Mouse (Mus musculus) kidney, adult 2 months (tissue): Measurements from ENCODE around the gene Ube2c.

ENCODE experiments used
- CTCF ChIP-seq: fragments of 200-500 bp; conservative IDR thresholded peaks from 2 replicates; pipeline ENCODE4 v1.5.1; 2011; ENCODE audit warnings: low read depth, mild to moderate bottlenecking, control low read depth, low read length, moderate library complexity, mixed read lengths; ENCODE audit not compliant: insufficient read depth, insufficient read length
- POLR2A ChIP-seq: fragments of 200-500 bp; IDR thresholded peaks from one replicate; pipeline ENCODE4 v1.6.1; 2011; ENCODE audit warnings: low read depth, low read length, control low read depth

- TF ChIP-seq CTCF (no peak), POLR2A (no peak)
These were observed 34.2 kb downstream of the Ube2c start for GRCm38 (mm10) chr2:164803921-164804313.
